Mouse (Mus musculus) ES-Bruce4 (cell line): ENCODE data around the gene Fkbp1a. TPM values are rescaled to one million over a fixed set of nuclear protein-coding genes. Genes with fewer than 3 reads are reported as not detected.

Experiments used
- H3K27ac ChIP-seq: 2 replicates; pipeline ENCODE4 v1.5.1; 2012; ENCODE audit warnings: low read length, inconsistent platforms; ENCODE audit not compliant: insufficient read depth
- H3K27me3 ChIP-seq: 2 replicates; pipeline ENCODE4 v1.6.1; 2012; ENCODE audit warnings: mild to moderate bottlenecking, low read length, inconsistent platforms; ENCODE audit not compliant: control insufficient read depth, poor library complexity, insufficient read depth, severe bottlenecking
- H3K36me3 ChIP-seq: 2 replicates; pipeline ENCODE4 v1.6.1; 2012; ENCODE audit warnings: inconsistent platforms, mild to moderate bottlenecking, low read length, moderate library complexity; ENCODE audit not compliant: control insufficient read depth, poor library complexity, insufficient read depth, severe bottlenecking
- H3K4me1 ChIP-seq: one replicate; pipeline ENCODE4 v1.8.1; 2011; ENCODE audit warnings: low read length; ENCODE audit not compliant: control insufficient read depth, insufficient read depth
- H3K4me3 ChIP-seq: 2 replicates; pipeline ENCODE4 v1.5.1; 2011; ENCODE audit warnings: low read depth, mild to moderate bottlenecking, low read length
- H3K9ac ChIP-seq: 2 replicates; pipeline ENCODE4 v1.6.1; 2012; ENCODE audit warnings: low read depth, mild to moderate bottlenecking, inconsistent platforms; ENCODE audit not compliant: poor library complexity, severe bottlenecking
- H3K9me3 ChIP-seq: replicated peaks from 2 replicates; pipeline ENCODE4 v1.6.1; 2012; ENCODE audit warnings: mild to moderate bottlenecking, low read length, inconsistent platforms; ENCODE audit not compliant: control insufficient read depth, poor library complexity, insufficient read depth, severe bottlenecking
- CTCF ChIP-seq: IDR thresholded peaks from one replicate; pipeline ENCODE4 v1.8.1; 2011; ENCODE audit warnings: low read depth, low read length
- EP300 ChIP-seq: IDR thresholded peaks from 2 replicates; pipeline ENCODE4 v1.6.1; 2011; ENCODE audit warnings: low read depth, low read length; ENCODE audit not compliant: insufficient read depth
- POLR2A ChIP-seq: IDR thresholded peaks from one replicate; pipeline ENCODE4 v1.8.1; 2011; ENCODE audit warnings: low read length; ENCODE audit not compliant: insufficient read depth
- polyA plus RNA-seq: library from polyadenylated mRNA; stranded (reverse); fragments of >200 nt; gene quantifications from 2 replicates; pipeline ENCODE4 v1.2.4, GENCODE M21; 2011; ENCODE audit warnings: low read depth; ENCODE audit not compliant: missing spikeins, insufficient read depth, insufficient read length

Fkbp1a gene
- polyA plus RNA-seq, result 363 and 374 TPM in 2 replicates

DNA sequence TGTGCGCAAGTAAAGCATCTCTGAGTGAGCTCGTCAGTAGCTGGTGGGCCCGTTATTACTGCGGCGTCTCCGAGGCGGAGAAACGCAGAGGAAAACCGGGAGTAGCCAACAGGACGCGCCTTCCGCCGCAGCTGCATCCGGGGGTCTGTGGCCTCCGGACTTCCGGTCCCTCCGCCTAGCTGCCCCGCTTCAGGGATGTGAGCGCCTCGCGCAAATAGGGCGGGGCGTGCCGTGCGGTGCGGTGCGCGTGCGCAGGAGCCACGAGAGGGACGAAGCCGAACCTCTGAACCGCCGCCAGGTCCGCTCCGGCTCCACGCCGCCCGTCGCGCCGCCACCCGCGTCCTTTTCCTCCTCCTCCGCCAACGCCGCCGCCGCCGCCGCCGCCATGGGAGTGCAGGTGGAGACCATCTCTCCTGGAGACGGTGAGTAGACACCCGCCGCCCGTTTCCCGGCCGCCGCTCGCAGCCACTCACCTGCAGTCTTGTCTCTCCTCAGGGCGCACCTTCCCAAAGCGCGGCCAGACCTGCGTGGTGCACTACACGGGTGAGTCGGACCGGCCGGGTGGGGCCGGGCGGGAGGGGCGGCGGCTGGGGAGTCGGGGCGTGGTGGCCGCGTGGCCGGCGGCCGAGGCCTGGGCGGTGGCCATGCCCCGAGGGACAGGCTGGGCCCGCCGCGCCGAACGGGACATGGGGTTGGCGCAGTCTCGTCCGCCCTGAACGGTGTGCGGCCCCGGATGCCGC lies at the start of gene Fkbp1a:
Fkbp1a (plus strand) TSS at position 161 of the 740 bp plus-strand sequence.
- H3K9ac ChIP-seq, result peak within 1 kb of the TSS; percentile 85
- H3K4me3 ChIP-seq, result peak within 1 kb of the TSS; percentile 99
- peak within 1 kb of the TSS; percentile 86 for H3K27ac ChIP-seq
- no peaks in the 10 kb centered on the region for H3K4me1 ChIP-seq
- no peaks in the 10 kb centered on the region for H3K27me3 ChIP-seq
- H3K9me3 ChIP-seq, result no peaks in the 10 kb centered on the region
- H3K36me3 ChIP-seq, result peaks cover 30% of the 10 kb centered on the region
- TF ChIP-seq POLR2A (peak; percentile 66), CTCF (no peak), EP300 (0 out of 2 replicates have a peak, but pooled peaks have one; percentile 19)

DNA sequence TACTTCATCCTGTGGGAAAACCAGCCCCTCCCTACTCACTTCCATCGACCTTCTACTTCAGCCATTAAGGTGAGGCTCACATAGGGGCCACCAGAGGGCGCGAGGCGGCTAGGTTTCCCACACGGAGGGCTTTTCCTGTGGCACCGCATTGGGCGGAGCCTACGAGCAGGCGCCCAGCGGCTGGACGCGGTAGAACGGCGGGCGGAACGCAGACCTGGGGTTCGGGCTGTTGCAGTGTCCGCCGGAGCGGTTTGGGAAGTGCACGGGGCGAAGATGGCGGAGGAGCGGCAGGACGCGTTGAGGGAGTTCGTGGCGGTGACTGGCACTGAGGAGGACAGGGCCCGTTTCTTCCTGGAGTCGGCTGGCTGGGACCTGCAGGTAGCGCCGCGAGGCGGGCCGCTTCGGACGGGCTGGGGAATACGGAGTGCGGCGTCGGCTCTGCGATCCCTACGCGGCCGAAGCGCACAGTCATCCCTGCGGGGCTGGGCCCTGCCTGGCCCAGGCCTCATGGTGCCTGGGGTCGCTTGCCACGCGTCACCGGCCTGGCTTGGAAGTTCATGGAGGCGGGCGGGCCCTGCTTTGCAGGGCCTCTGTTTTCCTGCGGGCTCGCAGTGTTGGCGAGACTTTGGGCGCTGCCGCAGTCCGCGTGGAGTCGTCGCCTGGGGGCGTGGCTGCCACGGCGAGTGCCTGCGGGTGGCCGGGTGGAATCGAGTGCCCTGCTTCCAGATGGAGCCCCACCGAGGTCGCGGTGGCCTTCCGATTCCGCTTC lies 48.1 kb upstream of the Fkbp1a start, which contains the start of gene Nsfl1c:
Nsfl1c (plus strand) TSS at position 148 of the 769 bp plus-strand sequence.
- Histone ChIP-seq H3K4me3 (peak within 1 kb of the TSS; percentile 82), H3K36me3 (peaks cover 26% of the 10 kb centered on the region), H3K27ac (no peak within 1 kb of the TSS), H3K4me1 (no peaks in the 10 kb centered on the region), H3K27me3 (no peaks in the 10 kb centered on the region), H3K9ac (peak within 1 kb of the TSS; percentile 86), H3K9me3 (no peaks in the 10 kb centered on the region)
- TF ChIP-seq POLR2A (peak; percentile 62), EP300 (peak; percentile 55; the same call in 1 of the 2 replicates), CTCF (peak; percentile 79)

DNA sequence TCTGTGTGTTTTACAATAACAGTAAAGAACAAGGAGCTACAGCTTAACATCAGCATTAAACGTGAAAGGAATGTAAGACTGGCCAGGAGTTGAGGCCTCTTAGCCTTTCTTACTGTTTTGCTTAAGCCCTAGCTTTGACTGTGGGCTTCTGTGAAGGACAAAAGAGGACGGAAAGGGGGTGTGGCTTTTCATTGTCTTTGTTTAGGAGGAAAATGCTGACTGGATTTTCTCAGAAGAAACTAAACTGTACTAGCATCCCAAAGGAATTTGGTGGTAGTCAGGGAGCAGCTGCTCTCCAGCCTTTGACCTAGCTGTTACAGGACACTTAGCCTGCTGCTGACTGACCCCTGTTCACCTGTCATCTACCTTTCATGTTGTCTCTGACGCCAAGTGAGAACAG lies 43.9 kb upstream of the Fkbp1a start:
- H3K27ac ChIP-seq, result no peak overlapping the region
- H3K36me3 ChIP-seq, result peaks cover 55% of the 10 kb centered on the region
- H3K27me3 ChIP-seq, result no peaks in the 10 kb centered on the region
- no peak overlapping the region for H3K9ac ChIP-seq
- TF ChIP-seq EP300, result no peak
- no peak for TF ChIP-seq CTCF
- no peak for TF ChIP-seq POLR2A
- H3K9me3 ChIP-seq, result no peaks in the 10 kb centered on the region
- no peaks in the 10 kb centered on the region for H3K4me1 ChIP-seq
- H3K4me3 ChIP-seq, result no peak overlapping the region

DNA sequence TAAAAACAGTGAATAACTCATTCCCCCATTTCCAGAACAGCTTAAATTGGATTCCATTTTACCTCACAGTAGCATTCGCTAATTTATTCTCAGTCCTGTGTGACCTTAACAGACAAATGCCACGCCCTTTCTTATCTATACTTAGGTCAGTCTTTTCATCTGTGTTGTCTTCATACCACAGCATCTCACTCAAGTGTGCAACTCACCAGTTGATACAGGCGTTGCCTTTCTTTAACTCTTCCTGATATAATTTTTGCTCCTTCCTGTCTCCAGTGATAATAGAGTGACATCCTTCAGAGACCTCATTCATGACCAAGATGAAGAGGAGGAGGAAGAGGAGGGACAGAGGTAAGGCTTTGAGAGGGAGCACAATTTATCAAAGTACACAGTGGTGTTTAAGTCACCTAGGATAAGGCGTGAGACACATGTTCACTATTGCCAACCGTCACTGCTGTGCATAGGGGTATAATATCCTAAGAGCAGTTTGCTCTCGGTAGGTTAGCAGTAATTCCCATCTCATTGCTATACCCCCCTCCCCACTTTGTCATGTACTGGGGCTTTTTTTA lies 41.8 kb upstream of the Fkbp1a start:
- no peaks in the 10 kb centered on the region for H3K4me1 ChIP-seq
- H3K27me3 ChIP-seq, result no peaks in the 10 kb centered on the region
- H3K9me3 ChIP-seq, result no peaks in the 10 kb centered on the region
- no peak overlapping the region for H3K9ac ChIP-seq
- no peak for TF ChIP-seq POLR2A
- H3K4me3 ChIP-seq, result no peak overlapping the region
- no peak overlapping the region for H3K27ac ChIP-seq
- peaks cover 72% of the 10 kb centered on the region for H3K36me3 ChIP-seq

- Histone ChIP-seq H3K27ac (no peak overlapping the region), H3K4me3 (no peak overlapping the region), H3K27me3 (no peaks in the 10 kb centered on the region), H3K9me3 (no peaks in the 10 kb centered on the region), H3K36me3 (peaks cover 75% of the 10 kb centered on the region), H3K4me1 (no peaks in the 10 kb centered on the region), H3K9ac (no peak overlapping the region)
- TF ChIP-seq CTCF, result no peak
- TF ChIP-seq POLR2A, result no peak
- TF ChIP-seq EP300, result no peak
Measured at GRCm38 (mm10) chr2:151504226-151504625, 38.1 kb upstream of the Fkbp1a start.
